Mouse (Mus musculus) CH12.LX (cell line): ENCODE measurements around the gene Bcl2l12.

ENCODE experiments used
- CHD2 ChIP-seq: IDR thresholded peaks from 2 replicates; pipeline ENCODE4 v1.6.1; 2011; ENCODE audit warnings: low read length, improper control_type of control experiment
- EP300 ChIP-seq: IDR thresholded peaks from 2 replicates; pipeline ENCODE4 v1.6.1; 2011; ENCODE audit warnings: low read length, improper control_type of control experiment
- GABPA ChIP-seq: IDR thresholded peaks from 2 replicates; pipeline ENCODE4 v1.6.1; 2012; ENCODE audit warnings: low read depth, low read length, improper control_type of control experiment, inconsistent platforms; ENCODE audit not compliant: insufficient replicate concordance
- MEF2A ChIP-seq: IDR thresholded peaks from 2 replicates; pipeline ENCODE4 v1.6.1; 2014; ENCODE audit warnings: low read depth, mild to moderate bottlenecking, inconsistent platforms, low read length, improper control_type of control experiment, borderline replicate concordance
- POLR2A ChIP-seq: IDR thresholded peaks from 2 replicates; pipeline ENCODE4 v1.6.1; 2011; ENCODE audit warnings: low read depth, mild to moderate bottlenecking, improper control_type of control experiment, low read length

- TF ChIP-seq MEF2A (no peak), POLR2A (no peak), EP300 (no peak), GABPA (no peak), CHD2 (no peak)
Observed at GRCm38 (mm10) chr7:44956266-44956665, 42.2 kb downstream of the Bcl2l12 start.
